Mouse (Mus musculus) lung, postnatal 4 days (tissue): ENCODE measurements around the gene Zfp61.
"Not testable (repeated sequence)": the region's sequence is repeated elsewhere in the genome, so short reads cannot be mapped to it uniquely, and the experiment has no call there.

Experiments used
- DNase-seq, 2 experiments: peaks; one replicate each; pipeline ENCODE4 v3.0.0; 2021

Zfp61 gene

DNA sequence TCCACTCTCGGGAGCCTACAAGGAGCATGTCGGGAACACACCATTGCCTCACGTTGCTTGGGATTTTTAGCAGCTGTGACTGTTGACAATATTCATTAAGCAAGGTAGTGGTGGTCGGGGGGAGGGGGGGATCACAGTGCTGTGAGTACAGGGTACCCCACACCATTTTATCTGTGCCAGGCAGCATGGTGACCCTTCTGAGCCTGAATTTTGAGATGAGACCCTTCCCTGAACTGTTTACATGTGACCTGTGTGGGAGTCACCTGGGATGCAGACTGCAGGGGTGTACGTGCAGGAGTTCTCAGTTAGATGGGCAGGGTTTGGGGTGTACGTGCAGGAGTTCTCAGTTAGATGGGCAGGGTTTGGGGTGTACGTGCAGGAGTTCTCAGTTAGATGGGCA, 4.6 kb downstream of the Zfp61 start:
- DNase-seq: no peak

DNA sequence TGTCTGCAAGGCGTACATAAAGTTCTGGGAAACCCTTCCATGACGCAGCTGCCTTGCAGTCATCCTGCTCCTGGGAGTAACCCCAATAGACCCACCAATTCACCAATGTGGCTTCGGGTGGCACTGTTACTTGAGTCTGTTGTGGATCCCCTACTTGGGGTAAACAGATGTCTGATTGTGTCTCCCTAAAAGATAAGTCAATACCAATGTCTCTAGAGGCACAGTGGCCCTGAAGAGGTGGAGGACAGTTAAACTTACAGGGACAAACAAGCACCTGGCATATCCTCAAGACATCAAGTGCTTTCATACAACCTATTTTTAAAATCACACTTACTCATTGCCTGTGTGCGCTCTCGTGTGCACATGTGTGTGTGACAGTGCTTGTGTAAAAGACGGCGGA, 5.7 kb downstream of the Zfp61 start:
- no peak for DNase-seq

DNA sequence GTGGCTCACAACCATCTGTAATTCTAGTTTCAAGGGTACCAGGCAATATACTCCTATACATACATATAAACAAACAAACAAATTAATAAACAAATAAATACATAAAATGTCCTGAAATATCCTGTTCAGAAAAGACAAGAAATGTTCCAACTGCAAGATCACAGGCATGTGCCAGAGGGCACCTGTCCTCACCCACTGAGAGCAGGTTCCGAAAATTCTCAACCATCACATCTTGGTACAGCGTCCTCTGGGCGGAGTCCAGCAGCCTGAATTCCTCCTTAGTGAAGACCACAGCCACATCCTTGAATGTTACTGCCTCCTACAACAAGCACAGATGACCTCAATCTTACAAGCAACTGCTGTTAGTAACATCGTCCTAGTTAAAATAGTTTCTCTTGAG, 6.3 kb downstream of the Zfp61 start:
- DNase-seq: no peak

DNA sequence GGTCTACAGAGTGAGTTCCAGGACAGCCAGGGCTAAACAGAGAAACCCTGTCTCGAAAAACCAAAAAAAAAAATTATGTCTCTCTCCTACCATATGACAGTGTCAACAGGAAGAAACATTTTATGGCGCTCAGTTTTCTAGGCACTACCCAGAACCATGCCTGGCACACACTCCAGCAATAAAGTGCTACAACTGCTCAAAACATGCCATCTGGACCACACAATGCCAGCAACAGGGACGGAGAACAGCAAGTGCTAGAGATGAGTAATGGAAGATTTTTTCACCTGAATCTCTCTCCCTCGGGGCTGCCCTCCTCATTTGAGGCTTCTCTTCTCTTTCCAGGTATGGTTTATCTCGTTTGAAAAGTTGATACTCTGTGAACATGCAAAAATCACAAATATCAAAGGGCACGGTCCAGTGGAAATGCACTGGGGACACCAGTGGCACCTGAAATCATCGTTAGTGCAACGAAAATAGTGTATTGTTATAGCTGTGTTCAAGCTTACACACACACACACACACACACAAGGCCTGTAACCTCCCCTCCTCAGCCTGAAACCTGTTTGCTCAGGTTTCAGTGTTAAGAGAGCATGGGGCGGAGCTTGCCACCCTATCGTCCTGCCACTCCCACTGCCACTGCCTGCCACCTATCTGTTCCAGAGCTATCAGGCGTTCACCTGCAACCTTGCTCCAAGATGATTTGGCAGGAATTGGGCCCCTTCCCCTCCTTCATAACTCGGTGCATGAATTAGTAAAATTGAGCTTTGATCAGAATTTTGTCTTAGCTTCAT, 7.8 kb downstream of the Zfp61 start:
- no peak for DNase-seq

DNA sequence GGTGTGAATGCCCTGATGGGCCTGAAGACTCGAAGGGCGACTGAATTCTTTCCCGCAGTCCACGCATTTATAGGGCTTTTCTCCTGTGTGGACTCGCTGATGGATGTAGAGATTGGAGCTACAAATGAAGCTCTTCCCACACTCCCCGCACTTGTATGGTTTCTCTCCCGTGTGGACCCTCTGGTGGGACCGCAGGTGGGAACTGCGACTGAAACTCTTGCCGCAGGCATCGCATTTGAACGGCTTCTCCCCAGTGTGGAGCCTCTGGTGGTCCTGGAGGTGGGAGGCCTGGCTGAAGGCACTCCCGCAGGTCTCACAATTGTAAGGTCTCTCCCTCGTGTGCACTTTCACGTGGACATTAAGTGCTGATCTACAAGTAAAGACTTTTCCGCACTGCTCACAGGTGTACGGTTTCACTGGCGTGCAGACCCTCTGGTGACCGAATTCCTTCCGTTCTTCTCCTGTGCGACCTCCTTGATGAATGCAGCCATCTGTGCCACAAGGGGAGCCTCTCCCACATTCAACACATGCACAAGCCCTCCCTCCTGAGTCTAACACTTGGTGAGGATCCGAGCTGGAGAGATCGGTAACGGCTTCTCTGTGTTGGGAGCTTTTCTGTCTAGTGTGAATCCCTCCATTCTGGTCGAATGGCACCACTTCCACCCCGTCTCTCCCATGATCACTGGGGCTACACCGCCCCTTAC, 9.5 kb downstream of the Zfp61 start:
- no peak for DNase-seq

DNA sequence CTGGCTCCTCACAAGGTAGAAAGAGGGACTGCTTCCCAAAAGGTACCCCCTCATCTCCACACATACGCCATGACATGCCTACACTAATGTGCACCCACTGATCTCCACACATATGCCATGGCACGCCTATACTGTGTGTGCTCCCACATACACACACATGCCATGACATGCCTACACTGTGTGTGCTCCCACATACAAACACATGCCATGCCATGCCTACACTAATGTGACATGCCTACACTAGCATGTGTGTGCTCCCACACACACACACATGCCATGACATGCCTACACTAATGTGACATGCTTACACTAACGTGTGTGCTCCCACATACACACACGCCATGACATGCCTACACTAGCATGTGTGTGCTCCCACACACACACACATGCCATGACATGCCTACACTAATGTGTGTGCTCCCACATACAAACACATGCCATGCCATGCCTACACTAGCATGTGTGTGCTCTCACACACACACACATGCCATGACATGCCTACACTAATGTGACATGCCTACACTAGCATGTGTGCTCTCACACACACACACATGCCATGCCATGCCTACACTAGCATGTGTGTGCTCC, 10.8 kb downstream of the Zfp61 start:
- DNase-seq: no peak

DNA sequence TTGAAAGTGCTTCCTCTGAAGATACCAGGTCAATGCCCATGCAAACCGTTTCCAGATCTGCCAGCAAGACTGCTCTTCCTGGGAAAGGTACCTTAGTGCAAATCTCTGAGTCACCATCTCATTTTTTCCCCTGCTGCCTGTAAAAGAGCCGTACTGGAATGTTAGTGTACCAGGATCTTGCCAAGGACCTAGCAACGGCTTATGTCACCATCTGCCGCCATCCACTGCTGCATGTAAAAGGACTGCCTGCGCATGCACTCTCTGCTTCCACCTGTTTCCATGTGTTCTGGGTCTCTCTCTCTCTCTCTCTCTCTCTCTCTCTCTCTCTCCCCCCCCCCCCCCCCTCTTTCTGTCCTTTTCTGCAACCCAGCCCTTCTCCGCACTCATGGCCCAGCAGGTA, 12.5 kb downstream of the Zfp61 start:
- DNase-seq: no peak

DNA sequence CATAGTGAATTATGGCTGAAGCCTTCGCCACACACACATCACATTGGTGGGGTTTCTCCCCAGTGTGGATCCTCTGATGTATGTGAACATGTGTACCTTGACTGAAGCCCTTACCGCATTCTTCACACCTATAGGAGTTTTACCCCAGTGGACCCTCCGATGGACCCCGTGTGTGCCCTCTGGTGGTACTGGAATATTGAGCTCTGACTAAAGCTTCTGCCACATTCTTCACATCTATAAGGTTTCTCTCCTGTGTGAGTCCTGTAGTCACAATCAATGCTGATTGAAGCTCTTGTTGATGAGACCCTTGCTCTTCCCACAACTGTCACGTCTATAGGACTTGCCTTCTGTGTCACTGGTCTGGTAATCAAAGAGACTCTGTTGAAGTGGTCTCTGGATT, 13.4 kb downstream of the Zfp61 start:
- DNase-seq: no peak

DNA sequence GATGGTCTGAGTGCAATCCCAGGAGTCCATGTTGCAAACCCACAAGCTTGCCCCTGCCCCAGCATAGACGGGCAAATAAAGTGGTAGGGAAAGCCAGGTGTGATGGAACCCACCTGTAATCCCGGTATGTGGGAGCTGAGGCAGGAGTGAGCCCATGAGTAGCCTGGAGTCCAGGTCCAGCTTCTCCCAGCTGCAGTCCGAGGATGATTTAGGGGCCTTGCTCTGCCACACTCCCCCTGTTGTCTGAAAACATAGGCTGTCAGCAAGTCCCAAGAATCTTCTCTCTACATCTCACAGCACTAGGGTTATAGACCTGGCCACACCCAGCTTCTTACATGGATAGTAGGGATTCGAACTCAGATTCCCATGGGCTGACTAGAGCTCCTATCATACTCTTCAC, 14.1 kb downstream of the Zfp61 start:
- no peak for DNase-seq

DNA sequence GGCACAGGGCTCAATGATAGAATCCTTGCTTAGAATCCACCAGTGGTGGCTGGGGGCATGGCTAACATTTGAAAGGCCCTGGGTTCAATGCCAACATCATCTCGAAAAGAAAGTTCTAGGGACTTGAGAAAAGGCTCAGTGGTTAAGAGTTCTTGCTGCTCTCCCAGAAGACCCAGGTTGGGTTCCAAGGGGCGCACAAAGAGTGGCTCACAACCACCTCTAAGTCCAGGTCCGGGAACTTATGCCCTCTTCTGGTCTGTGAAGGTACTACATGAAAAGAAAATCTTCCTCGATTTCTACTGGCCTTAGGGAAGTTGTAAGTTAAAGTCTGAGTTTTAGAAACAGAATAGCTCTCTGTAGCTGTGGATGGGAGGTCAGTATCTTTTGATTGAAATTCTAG, 14.9 kb downstream of the Zfp61 start:
- no peak for DNase-seq

DNA sequence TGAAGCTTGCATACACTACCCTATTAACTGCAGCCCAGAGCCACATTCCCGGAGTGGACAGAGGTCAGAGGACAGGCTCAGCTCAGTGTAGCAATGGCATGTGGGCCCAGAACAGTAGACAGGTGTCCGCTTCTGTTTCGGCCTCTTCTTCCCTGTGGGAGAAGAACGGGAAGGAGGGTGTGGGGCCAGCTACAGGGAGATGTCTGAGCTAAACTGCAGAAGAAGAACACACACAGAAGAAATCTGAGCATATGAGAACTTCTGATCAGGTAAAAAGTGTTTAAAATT, 20.2 kb downstream of the Zfp61 start:
- no peak for DNase-seq

DNA sequence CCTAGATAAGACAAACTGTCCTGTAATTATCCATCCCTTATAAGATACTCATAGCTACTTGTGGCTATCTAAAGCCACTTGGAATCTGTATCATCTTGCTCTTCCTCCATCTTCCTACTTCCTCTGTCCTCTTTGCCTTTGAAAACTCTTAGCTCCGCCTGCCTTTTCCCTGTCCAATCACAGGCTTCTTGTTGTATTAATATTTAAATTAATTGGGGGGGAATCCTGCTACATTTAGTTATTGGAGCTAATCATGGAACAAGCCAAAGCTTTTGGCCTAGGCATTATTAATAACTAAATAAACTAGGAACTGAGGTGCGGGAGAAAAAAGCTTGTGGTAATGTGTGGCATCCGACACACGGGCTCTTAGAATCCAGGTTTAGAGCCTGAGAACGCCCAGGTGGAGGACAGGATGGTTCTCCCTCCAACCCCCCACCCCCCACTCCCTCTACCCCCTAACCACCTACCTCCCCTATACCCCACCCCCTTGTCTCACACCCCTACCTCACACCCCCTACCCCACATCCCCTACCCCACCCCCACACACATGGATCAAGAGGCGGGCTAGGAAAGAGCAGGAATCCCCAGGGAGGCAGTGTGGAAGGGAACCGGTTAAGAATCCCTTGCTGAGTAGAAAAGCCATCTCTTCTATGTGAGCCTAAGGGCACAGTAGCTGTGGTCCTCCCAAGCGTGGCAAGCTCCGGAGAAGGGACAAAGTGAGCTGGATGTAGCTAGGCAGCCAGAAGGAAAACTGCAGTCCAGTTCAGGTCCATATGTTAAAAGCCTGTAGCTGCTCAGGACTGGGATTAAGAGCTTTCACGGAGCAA, 20.8 kb downstream of the Zfp61 start:
- DNase-seq: no peak

DNA sequence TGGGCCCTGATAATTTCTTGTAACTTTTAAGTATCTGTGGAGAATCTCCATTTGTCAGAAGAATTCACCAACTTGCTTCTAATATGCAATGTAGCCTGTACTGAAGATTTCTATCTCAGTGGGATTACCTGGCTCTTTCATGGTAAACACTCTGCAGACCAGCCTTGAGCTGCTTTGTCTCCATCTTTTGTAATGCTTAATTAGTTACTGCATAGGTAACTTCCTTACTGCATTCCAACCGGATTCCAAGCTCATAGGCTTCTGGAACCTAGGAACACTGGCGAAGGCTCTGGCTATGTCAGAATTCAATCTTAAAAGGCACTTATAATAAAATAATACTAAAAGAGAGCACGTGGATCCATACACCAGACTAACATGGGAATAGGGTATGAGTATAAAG, 22.3 kb downstream of the Zfp61 start:
- not testable (repeated sequence) for DNase-seq

DNA sequence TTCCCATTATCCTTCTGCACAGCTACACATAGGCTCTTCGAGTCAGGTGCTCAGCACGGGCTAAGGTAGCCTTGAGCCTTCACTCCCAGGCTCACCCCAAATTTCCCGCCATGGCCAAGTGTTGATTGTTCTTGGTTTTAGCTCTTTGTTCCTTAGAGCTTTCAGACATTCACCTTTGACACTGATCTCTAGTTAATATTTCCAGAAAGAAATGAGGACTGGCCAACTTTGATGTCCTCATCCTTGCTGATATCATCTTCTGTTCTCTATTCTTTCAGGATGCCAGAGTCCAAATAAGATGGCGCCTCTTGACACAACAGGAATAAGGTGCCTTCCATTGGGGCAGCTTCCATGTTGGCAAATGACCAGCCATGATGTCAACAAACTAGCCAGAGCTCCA, 26.6 kb downstream of the Zfp61 start:
- DNase-seq: no peak

DNA sequence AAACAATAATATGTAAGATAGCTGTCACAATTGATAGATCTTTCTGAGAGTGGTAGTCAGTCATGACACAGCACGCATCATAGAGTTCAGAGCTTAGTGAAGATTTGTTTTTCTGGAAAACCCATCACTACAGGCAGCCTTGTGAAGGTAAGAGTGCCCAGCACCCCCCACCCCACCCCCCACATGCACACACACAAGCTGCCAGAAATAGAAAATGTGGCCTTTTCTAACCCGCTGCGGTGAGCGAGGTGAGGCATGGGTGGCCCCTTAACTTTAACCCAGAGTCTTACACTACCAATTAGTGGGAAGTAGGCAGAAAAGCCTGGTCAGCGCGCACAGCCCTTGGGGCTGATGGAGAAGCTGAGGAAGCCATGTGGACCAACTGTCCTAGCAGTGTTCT, 29.8 kb downstream of the Zfp61 start:
- DNase-seq: no peak

DNA sequence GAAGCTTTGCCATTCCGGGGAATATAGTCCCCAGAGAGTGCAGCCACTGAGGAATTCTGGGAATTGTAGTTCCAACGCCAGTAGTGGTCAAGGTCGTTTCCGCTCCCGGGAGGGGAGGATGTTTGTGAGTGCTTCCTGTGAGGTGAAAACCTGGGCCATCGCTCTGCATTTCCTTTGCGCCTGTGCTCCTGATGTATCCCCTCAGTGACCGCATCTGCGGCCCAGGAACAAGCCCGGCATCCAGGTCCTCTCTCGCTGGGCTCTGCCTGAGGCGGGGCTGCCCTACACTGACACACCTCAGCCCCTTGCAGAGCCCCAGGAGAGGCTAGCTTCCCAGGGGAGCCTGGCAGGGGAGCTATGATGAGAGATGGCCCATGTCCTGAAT, 30.8 kb downstream of the Zfp61 start, which contains the start of gene Zfp93:
Gene Zfp93 (plus strand): TSS at position 133 of the 385 bp plus-strand sequence.
- DNase-seq: peak; percentile 77 to 79

DNA sequence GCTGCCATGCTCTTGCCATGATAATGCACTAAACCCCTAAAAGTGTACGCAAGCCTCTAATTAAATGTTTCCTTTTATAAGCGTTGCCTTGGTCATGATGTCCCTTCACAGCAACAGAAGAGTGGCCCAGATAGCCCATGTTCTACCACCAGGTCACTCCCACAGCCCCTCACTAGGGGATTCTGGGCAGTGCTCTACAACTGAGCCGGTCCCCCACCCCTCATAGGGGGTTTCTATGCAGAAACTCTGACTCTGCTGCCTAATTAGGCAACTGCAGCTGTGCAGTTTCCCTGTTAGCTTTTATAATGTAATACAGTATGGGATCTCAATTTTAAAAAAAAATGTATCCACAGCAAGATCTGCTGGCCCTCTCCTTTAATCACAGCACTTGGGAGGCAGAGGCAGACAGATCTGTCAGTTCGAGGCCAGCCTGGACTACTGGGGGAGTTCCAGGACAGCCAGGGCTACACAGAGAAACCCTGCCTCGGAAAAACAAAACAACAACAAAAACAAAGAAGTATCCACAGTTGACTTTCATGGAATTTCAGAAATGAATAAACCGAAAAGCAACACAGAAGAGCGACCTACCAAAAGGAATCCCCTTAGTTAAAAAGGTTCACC, 31.3 kb downstream of the Zfp61 start:
- DNase-seq: no peak

DNA sequence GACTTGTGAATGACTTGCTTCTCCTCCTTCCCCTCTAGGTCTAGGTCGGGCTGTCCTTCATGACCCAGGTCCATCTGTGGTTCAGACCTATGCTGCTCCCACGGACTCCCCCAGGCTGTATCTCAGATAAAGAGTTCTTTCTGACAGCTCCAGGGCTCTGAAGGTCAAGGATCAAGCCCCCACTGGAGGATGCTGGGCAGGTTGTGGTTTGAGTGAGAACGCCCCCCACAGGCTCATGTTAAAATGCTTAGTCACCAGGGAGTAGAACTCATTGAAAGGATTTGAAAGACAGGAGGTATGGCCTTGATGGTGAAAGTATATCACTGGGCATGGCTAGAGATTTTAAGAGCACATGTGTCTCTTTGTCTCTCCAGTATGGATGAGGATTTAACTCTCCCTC, 31.8 kb downstream of the Zfp61 start:
- no peak for DNase-seq

DNA sequence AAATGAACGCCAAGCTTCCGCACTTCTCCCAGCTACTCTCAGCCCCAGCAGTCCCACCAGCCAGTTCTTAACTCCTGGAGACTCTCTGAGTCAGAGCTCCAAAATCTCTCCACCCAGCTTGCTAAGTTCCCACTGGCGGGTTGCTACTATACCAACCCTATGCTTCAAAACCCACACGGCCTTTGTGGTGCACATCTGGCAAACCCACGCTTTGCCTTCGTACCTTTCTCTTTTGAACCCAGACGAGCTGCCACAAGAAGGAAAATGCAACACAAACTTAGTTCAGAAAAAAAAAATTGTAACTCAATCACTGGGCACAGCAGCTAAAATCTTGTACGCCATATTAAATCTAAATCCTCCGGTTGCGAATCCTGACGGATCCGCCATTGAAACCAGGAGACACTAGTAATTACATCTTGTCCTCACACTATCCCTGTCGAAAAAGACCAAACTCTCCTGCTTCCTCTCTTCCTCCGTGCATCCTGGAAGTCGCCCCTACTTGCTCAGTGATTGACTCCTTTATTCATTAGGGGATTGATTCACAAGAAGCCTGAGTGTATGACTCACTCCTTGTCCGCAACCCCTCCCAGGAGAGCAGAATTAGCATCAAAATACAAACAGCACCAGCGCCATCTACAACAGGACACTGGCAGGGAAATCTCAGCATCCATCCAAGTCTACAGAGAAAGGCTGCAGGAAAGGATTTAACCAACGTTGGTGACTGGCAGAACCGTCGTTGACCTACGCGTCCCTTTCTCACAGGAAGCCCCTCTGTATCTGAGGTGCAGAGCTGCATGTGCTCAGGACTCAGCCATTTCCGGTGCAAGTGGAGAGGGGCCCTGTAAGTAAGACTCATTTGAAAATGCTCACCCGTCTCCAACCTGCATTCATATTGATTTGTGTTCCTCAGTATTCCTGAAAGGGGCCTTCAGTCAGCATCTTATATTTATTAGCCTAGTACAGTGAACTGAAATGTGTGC, 32.6 kb downstream of the Zfp61 start:
- DNase-seq: no peak

DNA sequence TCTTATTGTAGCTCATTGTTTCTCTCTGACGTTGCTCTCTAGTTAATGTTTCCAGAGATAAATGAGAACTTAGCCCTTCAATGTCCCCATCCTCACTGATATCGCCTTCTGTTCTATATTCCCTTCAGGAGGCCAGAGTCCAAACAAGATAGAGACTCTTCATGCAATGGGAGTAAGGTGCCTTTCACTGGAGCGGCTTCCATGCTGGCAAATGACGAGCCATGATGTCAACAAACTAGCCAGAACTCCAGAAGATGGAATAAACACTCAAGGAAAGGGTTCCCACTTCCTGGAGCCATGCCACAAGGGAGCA, 41.1 kb downstream of the Zfp61 start:
- DNase-seq: no peak

DNA sequence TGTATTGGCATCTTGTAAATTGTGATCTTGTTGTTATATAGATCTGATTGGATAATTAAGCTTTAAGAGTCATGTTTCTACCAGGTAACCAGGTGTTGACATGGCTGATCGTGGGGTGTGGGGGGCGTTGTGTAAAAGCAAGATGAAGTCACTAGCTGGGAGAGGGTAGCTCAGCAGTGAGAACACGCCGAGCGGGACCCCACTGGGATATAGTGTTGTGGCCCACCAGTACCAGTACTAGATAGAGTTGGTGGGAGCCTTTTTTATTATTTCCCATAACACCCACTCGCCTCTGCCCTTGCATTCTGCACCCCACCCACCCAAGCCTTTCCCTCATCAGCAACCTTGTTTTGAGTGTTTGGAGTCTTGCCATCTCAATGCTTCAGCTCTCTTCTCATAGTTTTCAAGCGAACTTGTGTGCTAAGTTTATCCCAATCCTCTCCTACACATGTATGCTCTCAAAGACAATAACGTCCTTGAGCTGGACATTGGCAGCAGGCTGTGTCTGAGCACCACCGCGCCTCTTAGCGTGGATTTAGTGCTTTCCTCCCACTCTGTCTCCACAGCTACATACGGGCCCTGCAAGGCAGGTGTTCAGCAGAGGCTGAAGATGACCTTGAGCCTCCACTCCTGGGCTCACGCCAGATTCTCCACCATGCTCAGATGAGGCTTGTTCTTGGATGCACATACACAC, 41.6 kb downstream of the Zfp61 start:
- no peak for DNase-seq
